Mouse (Mus musculus): ENCODE data around the gene Acpp.

The Acpp gene

GRCm38 (mm10) chr9:104304376-104304775 is 33.2 kb downstream of the Acpp start:
- peak; percentile 60 for DNase-seq

- peak; percentile 40 for DNase-seq
Measured at GRCm38 (mm10) chr9:104300569-104300968, 37.0 kb downstream of the Acpp start.

GRCm38 (mm10) chr9:104297041-104297440 is 40.5 kb downstream of the Acpp start:
- peak; percentile 32 for DNase-seq

- DNase-seq, result no peak
Measured at GRCm38 (mm10) chr9:104284934-104285333, 52.6 kb downstream of the Acpp start.

GRCm38 (mm10) chr9:104282536-104282935 is 55.0 kb downstream of the Acpp start:
- DNase-seq, result peak; percentile 82

GRCm38 (mm10) chr9:104281737-104282136 is 55.8 kb downstream of the Acpp start:
- DNase-seq, result no peak

- no peak for DNase-seq
Measured at GRCm38 (mm10) chr9:104280725-104281495, 56.6 kb downstream of the Acpp start.

- DNase-seq, result no peak
Measured at GRCm38 (mm10) chr9:104277528-104278162, 59.9 kb downstream of the Acpp start.

GRCm38 (mm10) chr9:104275084-104275785 is 62.3 kb downstream of the Acpp start:
- no peak for DNase-seq

- no peak for DNase-seq
Measured at GRCm38 (mm10) chr9:104272057-104272456, 65.5 kb downstream of the Acpp start.

- DNase-seq, result no peak
Measured at GRCm38 (mm10) chr9:104271642-104272041, 65.9 kb downstream of the Acpp start.

GRCm38 (mm10) chr9:104269944-104270343 is 67.6 kb downstream of the Acpp start:
- no peak for DNase-seq

- no peak for DNase-seq
Measured at GRCm38 (mm10) chr9:104269349-104269871, 68.1 kb downstream of the Acpp start.

- DNase-seq, result no peak
Measured at GRCm38 (mm10) chr9:104264567-104264966, 73.0 kb downstream of the Acpp start.

GRCm38 (mm10) chr9:104262823-104263352 is 74.7 kb downstream of the Acpp start, which contains the start of gene Dnajc13:
TSS of gene Dnajc13 (minus strand) at chr9:104262930.
- DNase-seq, result peak; percentile 99

- peak; percentile 70 for DNase-seq
Measured at GRCm38 (mm10) chr9:104262016-104262762, 75.4 kb downstream of the Acpp start.

- DNase-seq, result peak; percentile 69
Measured at GRCm38 (mm10) chr9:104260306-104260705, 77.2 kb downstream of the Acpp start.

GRCm38 (mm10) chr9:104256085-104256484 is 81.5 kb downstream of the Acpp start:
- no peak for DNase-seq

GRCm38 (mm10) chr9:104254408-104255180 is 83.0 kb downstream of the Acpp start:
- peak; percentile 30 for DNase-seq

GRCm38 (mm10) chr9:104252637-104253036 is 84.9 kb downstream of the Acpp start:
- no peak for DNase-seq

- DNase-seq, result no peak
Measured at GRCm38 (mm10) chr9:104251687-104252086, 85.9 kb downstream of the Acpp start.

- DNase-seq, result peak; percentile 61
Measured at GRCm38 (mm10) chr9:104251111-104251510, 86.4 kb downstream of the Acpp start.

All from kidney, adult 11 months (tissue).